Mouse (Mus musculus) embryonic facial prominence, embryonic 11.5 days (tissue): ENCODE measurements at regions not wholly inside any gene's neighbourhood (a gene's known extent, or its start where the extent isn't known, plus 50 kb on each side); places are given as distances from the start of the nearest gene placed in this dataset.

Experiments
- ATAC-seq: fragments of 200-750 bp; cut with Nextera tagmentation; replicated peaks from 2 replicates; pipeline ENCODE4 v1.8.0; 2017; ENCODE audit warnings: low read depth; ENCODE audit not compliant: insufficient number of reproducible peaks, low FRiP score, low TSS enrichment
- DNase-seq: peaks from one replicate; pipeline ENCODE4 v3.0.0-alpha.2; 2015; ENCODE audit warnings: low spot score
- H3K27ac ChIP-seq: fragments of 300-500 bp; sonication (generic); replicated peaks from 2 replicates; pipeline ENCODE4 v1.5.1; 2014; ENCODE audit warnings: mild to moderate bottlenecking, low read depth, low read length, control low read depth
- H3K27me3 ChIP-seq: fragments of 300-500 bp; sonication (generic); 2 replicates; pipeline ENCODE4 v1.6.1; 2014; ENCODE audit warnings: mild to moderate bottlenecking, low read length, moderate library complexity, mixed read lengths; ENCODE audit not compliant: control insufficient read depth, insufficient read depth
- H3K36me3 ChIP-seq: fragments of 300-500 bp; sonication (generic); replicated peaks from 2 replicates; pipeline ENCODE4 v1.6.1; 2014; ENCODE audit warnings: low read depth, mild to moderate bottlenecking, low read length, moderate library complexity, mixed read lengths; ENCODE audit not compliant: control insufficient read depth, insufficient read depth
- H3K4me1 ChIP-seq: fragments of 300-500 bp; sonication (generic); 2 replicates; pipeline ENCODE4 v1.6.1; 2014; ENCODE audit warnings: low read length, mixed read lengths; ENCODE audit not compliant: control insufficient read depth, insufficient read depth
- H3K4me2 ChIP-seq: fragments of 300-500 bp; sonication (generic); 2 replicates; pipeline ENCODE4 v1.6.1; 2014; ENCODE audit warnings: low read depth, mild to moderate bottlenecking, control low read depth, low read length, moderate library complexity
- H3K4me3 ChIP-seq: fragments of 300-500 bp; sonication (generic); 2 replicates; pipeline ENCODE4 v1.5.1; 2014; ENCODE audit warnings: low read depth, low read length, control low read depth
- H3K9ac ChIP-seq: fragments of 300-500 bp; sonication (generic); replicated peaks from 2 replicates; pipeline ENCODE4 v1.6.1; 2014; ENCODE audit warnings: mild to moderate bottlenecking, control low read depth, low read length
- H3K9me3 ChIP-seq: fragments of 300-500 bp; sonication (generic); replicated peaks from 2 replicates; pipeline ENCODE4 v1.6.1; 2016; ENCODE audit warnings: mild to moderate bottlenecking, low read length, inconsistent platforms, mixed read lengths; ENCODE audit not compliant: control insufficient read depth
- WGBS: fragments of 180-500 bp; shearing (Covaris S2); extraction: QIAGEN DNeasy Blood & Tissue Kit; methylation state at CpG from one replicate; pipeline ENCODE4 v1.1.7; 2014; 5-methylcytosine and 5-hydroxymethylcytosine counted together

DNA sequence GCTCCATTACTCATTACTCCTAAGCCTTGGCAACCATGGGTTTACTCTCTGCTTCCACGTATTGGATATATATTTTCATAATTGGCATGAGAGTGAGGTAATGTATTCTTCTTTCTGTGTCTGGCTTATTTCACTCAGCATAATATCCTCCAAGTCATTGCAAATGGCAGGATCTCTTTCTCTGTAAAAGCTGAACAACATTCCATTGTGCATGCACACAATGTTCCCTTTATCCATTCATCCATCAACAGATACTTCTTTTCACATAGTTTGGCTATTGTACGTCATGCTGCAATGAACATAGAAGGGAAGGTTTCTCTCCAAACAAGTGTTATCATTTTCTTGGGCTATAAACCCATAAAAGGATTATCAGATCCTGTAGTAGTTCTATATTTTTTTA, 232.9 kb upstream of the Kirrel3 start:
- Histone ChIP-seq H3K36me3 (no peaks in the 10 kb centered on the region), H3K9ac (no peak overlapping the region), H3K4me2 (no peak overlapping the region), H3K9me3 (no peaks in the 10 kb centered on the region), H3K4me3 (no peak overlapping the region), H3K4me1 (no peaks in the 10 kb centered on the region), H3K27me3 (no peaks in the 10 kb centered on the region), H3K27ac (no peak overlapping the region)
- DNase-seq (no peak), ATAC-seq (no peak)
- 62% methylated on average over 2 of the region's 2 CpGs for WGBS

DNA sequence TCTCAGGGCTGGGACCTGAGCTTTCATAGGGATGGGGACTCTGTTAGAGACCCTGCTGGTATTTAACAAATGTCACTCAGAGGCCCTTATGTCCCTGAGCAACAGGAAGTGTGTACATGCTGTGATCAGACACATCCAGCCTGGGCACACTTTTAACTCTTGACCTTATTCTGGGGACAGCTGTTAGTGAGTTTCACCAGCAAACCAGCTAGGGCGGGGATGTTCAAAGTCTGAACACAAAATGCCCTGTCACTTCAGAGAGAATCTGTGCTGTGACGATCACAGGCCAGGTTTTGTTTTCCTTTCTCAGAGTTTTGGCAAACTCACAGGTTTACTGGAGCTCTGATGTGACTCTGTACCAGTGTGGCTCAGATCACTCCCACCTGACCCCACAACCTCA, 227.2 kb upstream of the Kirrel3 start:
- WGBS: 38% methylated on average over 2 of the region's 2 CpGs
- DNase-seq (no peak), ATAC-seq (no peak)

GRCm38 (mm10) chr9:34278068-34278467, 207.6 kb upstream of the Kirrel3 start:
- Histone ChIP-seq H3K36me3 (no peaks in the 10 kb centered on the region), H3K4me1 (no peaks in the 10 kb centered on the region), H3K9me3 (no peaks in the 10 kb centered on the region), H3K9ac (no peak overlapping the region), H3K27ac (no peak overlapping the region), H3K4me3 (no peak overlapping the region), H3K4me2 (no peak overlapping the region), H3K27me3 (no peaks in the 10 kb centered on the region)
- 86% methylated on average over 5 of the region's 5 CpGs for WGBS
- no peak for ATAC-seq
- no peak for DNase-seq

More for the DNA sequence above, 227.2 kb upstream of the Kirrel3 start:
- Histone ChIP-seq H3K4me3 (no peak overlapping the region), H3K4me1 (no peaks in the 10 kb centered on the region), H3K9ac (no peak overlapping the region), H3K27me3 (no peaks in the 10 kb centered on the region), H3K4me2 (no peak overlapping the region), H3K36me3 (no peaks in the 10 kb centered on the region), H3K27ac (no peak overlapping the region), H3K9me3 (no peaks in the 10 kb centered on the region)

GRCm38 (mm10) chr9:34279386-34279785, 206.3 kb upstream of the Kirrel3 start:
- no peaks in the 10 kb centered on the region for H3K9me3 ChIP-seq
- H3K27ac ChIP-seq: no peak overlapping the region
- no peak overlapping the region for H3K4me3 ChIP-seq

DNA sequence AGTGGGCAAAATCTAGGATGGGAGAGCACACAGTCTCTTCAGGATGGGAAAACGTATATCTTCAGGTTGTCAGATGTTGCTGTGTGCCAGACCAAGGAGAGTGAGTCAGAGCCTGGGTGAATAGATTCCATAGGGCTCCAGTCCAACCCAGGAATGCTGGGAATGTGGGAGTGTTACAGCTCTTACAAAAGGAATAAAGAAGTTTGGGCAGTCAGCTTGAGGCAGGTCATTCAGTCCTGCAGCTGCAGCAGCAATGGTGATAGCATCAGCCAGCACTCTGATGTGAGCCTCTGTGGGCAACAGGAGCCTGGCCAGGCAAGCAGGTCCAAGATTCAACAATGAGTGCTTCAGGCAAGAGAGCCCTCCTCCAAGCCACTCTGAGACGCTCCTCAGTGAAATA, 205.8 kb upstream of the Kirrel3 start:
- H3K4me1 ChIP-seq: no peaks in the 10 kb centered on the region
- H3K9me3 ChIP-seq: no peaks in the 10 kb centered on the region
- no peaks in the 10 kb centered on the region for H3K36me3 ChIP-seq
- ATAC-seq (no peak), DNase-seq (no peak)
- no peaks in the 10 kb centered on the region for H3K27me3 ChIP-seq
- H3K9ac ChIP-seq: no peak overlapping the region
- H3K4me2 ChIP-seq: no peak overlapping the region
- 54% methylated on average over 2 of the region's 2 CpGs for WGBS
- no peak overlapping the region for H3K4me3 ChIP-seq
- no peak overlapping the region for H3K27ac ChIP-seq

More at GRCm38 (mm10) chr9:34279386-34279785, 206.3 kb upstream of the Kirrel3 start:
- Histone ChIP-seq H3K9ac (no peak overlapping the region), H3K36me3 (no peaks in the 10 kb centered on the region), H3K4me2 (no peak overlapping the region), H3K4me1 (no peaks in the 10 kb centered on the region), H3K27me3 (no peaks in the 10 kb centered on the region)
- no peak for DNase-seq
- ATAC-seq: no peak
- WGBS: 71% methylated on average over 2 of the region's 2 CpGs

GRCm38 (mm10) chr9:34280311-34281208, 205.1 kb upstream of the Kirrel3 start:
- Histone ChIP-seq H3K9ac (no peak overlapping the region), H3K4me1 (no peaks in the 10 kb centered on the region), H3K9me3 (no peaks in the 10 kb centered on the region), H3K4me3 (no peak overlapping the region), H3K4me2 (no peak overlapping the region), H3K36me3 (no peaks in the 10 kb centered on the region), H3K27ac (no peak overlapping the region), H3K27me3 (no peaks in the 10 kb centered on the region)
- ATAC-seq (no peak), DNase-seq (no peak)
- WGBS: 82% methylated on average over 11 of the region's 11 CpGs

GRCm38 (mm10) chr9:34323571-34323970, 162.1 kb upstream of the Kirrel3 start:
- Histone ChIP-seq H3K27ac (no peak overlapping the region), H3K4me1 (no peaks in the 10 kb centered on the region), H3K9ac (no peak overlapping the region), H3K9me3 (no peaks in the 10 kb centered on the region), H3K4me3 (no peak overlapping the region), H3K36me3 (no peaks in the 10 kb centered on the region), H3K4me2 (no peak overlapping the region), H3K27me3 (no peaks in the 10 kb centered on the region)
- DNase-seq: no peak
- ATAC-seq: no peak
- 39% methylated on average over 1 of the region's 1 CpGs for WGBS

- WGBS: 90% methylated on average over 1 of the region's 1 CpGs
- H3K4me1 ChIP-seq: no peaks in the 10 kb centered on the region
- H3K4me2 ChIP-seq: no peak overlapping the region
These were observed 157.0 kb upstream of the Kirrel3 start for GRCm38 (mm10) chr9:34328723-34329122.

More at GRCm38 (mm10) chr9:34328723-34329122, 157.0 kb upstream of the Kirrel3 start:
- Histone ChIP-seq H3K9me3 (no peaks in the 10 kb centered on the region), H3K27me3 (no peaks in the 10 kb centered on the region), H3K36me3 (no peaks in the 10 kb centered on the region), H3K27ac (no peak overlapping the region), H3K9ac (no peak overlapping the region), H3K4me3 (no peak overlapping the region)
- no peak for ATAC-seq
- DNase-seq: no peak
